Mouse (Mus musculus) forebrain, embryonic 16.5 days (tissue): Measurements from ENCODE around the gene Rbm20. TPM values are rescaled to one million over a fixed set of nuclear protein-coding genes. Genes with fewer than 3 reads are reported as not detected.

ENCODE experiments used
- ATAC-seq: fragments of 200-750 bp; cut with Nextera tagmentation; 2 replicates; pipeline ENCODE4 v1.8.0; 2017; ENCODE audit warnings: mild to moderate bottlenecking, moderate library complexity
- H3K27ac ChIP-seq: fragments of 300-500 bp; sonication (generic); 2 replicates; pipeline ENCODE4 v1.5.1; 2014; ENCODE audit warnings: low read length, control low read depth
- H3K27me3 ChIP-seq: fragments of 300-500 bp; sonication (generic); replicated peaks from 2 replicates; pipeline ENCODE4 v1.6.1; 2014; ENCODE audit warnings: low read length; ENCODE audit not compliant: control insufficient read depth, insufficient read depth
- H3K36me3 ChIP-seq: fragments of 300-500 bp; sonication (generic); 2 replicates; pipeline ENCODE4 v1.6.1; 2014; ENCODE audit not compliant: control insufficient read depth, insufficient read depth
- H3K4me1 ChIP-seq: fragments of 300-500 bp; sonication (generic); replicated peaks from 2 replicates; pipeline ENCODE4 v1.6.1; 2014; ENCODE audit warnings: low read length; ENCODE audit not compliant: control insufficient read depth, insufficient read depth
- H3K4me2 ChIP-seq: fragments of 300-500 bp; sonication (generic); 2 replicates; pipeline ENCODE4 v1.6.1; 2014; ENCODE audit warnings: mild to moderate bottlenecking, low read length, control low read depth
- H3K4me3 ChIP-seq: fragments of 300-500 bp; sonication (generic); replicated peaks from 2 replicates; pipeline ENCODE4 v1.5.1; 2014; ENCODE audit warnings: mild to moderate bottlenecking, low read length, control low read depth
- H3K9ac ChIP-seq: fragments of 300-500 bp; sonication (generic); replicated peaks from 2 replicates; pipeline ENCODE4 v1.6.1; 2014; ENCODE audit warnings: low read depth, low read length, control low read depth
- H3K9me3 ChIP-seq: fragments of 300-500 bp; sonication (generic); 2 replicates; pipeline ENCODE4 v1.6.1; 2016; ENCODE audit warnings: low read length; ENCODE audit not compliant: control insufficient read depth
- WGBS: fragments of 180-500 bp; shearing (Covaris S2); extraction: QIAGEN DNeasy Blood & Tissue Kit; methylation state at CpG from one replicate; pipeline ENCODE4 v1.1.7; 2014; 5-methylcytosine and 5-hydroxymethylcytosine counted together
- polyA plus RNA-seq: library from polyadenylated mRNA; unstranded; fragments of >200 nt; fragmentation: Nextera tagmentation; extraction: Ambion mirVana; gene quantifications from 2 replicates; pipeline ENCODE4 v1.2.1, GENCODE M21; 2015

Gene Rbm20
- polyA plus RNA-seq, 1 experiment from 2014 or later = 3.9 TPM

- Histone ChIP-seq H3K36me3 (no peaks in the 10 kb centered on the region), H3K4me2 (no peak overlapping the region), H3K4me1 (no peaks in the 10 kb centered on the region), H3K27me3 (no peaks in the 10 kb centered on the region), H3K9ac (no peak overlapping the region), H3K27ac (no peak overlapping the region), H3K4me3 (no peak overlapping the region), H3K9me3 (no peaks in the 10 kb centered on the region)
- ATAC-seq = no peak
- 39% methylated on average over 12 of the region's 12 CpGs for WGBS
These were observed 49.2 kb downstream of the Rbm20 start for GRCm38 (mm10) chr19:53726340-53726739.

- H3K4me3 ChIP-seq = no peak overlapping the region
- no peaks in the 10 kb centered on the region for H3K4me1 ChIP-seq
- no peak overlapping the region for H3K4me2 ChIP-seq
- 71% methylated on average over 11 of the region's 11 CpGs for WGBS
- H3K27me3 ChIP-seq = no peaks in the 10 kb centered on the region
- ATAC-seq = no peak
- no peaks in the 10 kb centered on the region for H3K9me3 ChIP-seq
- no peak overlapping the region for H3K27ac ChIP-seq
- no peaks in the 10 kb centered on the region for H3K36me3 ChIP-seq
- H3K9ac ChIP-seq = no peak overlapping the region
These were observed 49.6 kb downstream of the Rbm20 start for GRCm38 (mm10) chr19:53726755-53727154.

DNA sequence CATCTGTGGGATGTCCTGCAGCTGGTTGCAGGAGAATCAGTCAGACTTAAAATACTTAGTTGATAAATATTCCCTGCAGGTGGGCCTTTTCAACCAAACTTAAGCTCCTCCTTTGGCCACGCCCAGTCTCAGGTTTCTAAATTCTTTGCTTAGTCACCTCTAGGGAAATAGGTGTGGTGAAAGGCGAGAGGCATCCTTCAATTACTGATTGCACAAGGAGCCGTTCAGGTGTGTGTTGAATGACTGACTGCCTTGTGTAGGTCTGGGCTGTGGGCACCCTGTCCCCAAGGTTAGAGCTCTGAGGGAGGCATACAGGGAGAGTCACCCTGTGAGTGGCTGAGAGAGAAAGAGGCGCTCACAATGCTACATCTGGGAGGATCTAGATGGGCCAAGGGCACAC, 50.2 kb downstream of the Rbm20 start:
- H3K4me3 ChIP-seq = no peak overlapping the region
- no peak overlapping the region for H3K4me2 ChIP-seq
- no peak overlapping the region for H3K9ac ChIP-seq
- H3K27ac ChIP-seq = no peak overlapping the region
- H3K36me3 ChIP-seq = no peaks in the 10 kb centered on the region
- H3K4me1 ChIP-seq = no peaks in the 10 kb centered on the region
- no peaks in the 10 kb centered on the region for H3K9me3 ChIP-seq
- no peak for ATAC-seq
- no peaks in the 10 kb centered on the region for H3K27me3 ChIP-seq
- WGBS = 70% methylated on average over 4 of the region's 4 CpGs

DNA sequence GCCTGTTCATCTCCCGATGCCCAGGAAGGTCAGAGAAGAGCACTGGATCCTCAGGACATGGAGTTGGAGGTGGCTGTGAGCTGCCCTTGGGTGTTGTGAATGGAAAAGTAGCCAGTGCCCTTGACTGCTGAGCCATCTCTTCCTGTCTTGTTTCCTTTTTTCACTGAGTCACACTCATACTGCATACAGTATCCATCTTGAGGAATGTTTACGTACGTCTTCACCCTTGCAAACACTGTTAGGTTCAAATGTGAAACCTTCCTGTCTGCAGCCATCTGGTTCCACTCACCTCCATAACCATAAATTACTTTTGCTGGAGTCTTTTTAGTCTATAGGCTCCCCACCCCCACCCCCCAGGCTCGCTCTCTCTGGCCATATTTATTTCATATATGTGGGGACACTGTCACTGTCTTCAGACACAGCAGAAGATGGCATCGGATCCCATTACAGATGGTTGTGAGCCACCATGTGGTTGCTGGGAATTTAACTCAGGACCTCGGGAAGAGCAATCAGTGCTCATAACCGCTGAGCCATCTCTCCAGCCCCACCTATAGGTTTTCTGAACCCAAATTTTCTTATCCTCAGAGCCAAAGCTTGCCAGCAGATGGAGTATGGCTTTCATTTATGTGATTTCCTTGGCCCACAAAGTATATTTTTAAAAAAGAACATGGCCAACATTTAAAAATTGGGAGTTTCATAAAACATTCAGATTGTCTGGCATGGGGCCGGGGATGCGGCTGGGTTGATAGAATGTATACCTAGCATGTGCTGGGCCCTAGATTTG, 51.0 kb downstream of the Rbm20 start:
- no peak overlapping the region for H3K4me3 ChIP-seq
- no peak overlapping the region for H3K9ac ChIP-seq
- WGBS = 82% methylated on average over 9 of the region's 9 CpGs
- no peaks in the 10 kb centered on the region for H3K4me1 ChIP-seq
- no peaks in the 10 kb centered on the region for H3K36me3 ChIP-seq
- H3K4me2 ChIP-seq = no peak overlapping the region
- H3K27ac ChIP-seq = no peak overlapping the region
- ATAC-seq = no peak
- H3K27me3 ChIP-seq = no peaks in the 10 kb centered on the region
- no peaks in the 10 kb centered on the region for H3K9me3 ChIP-seq

DNA sequence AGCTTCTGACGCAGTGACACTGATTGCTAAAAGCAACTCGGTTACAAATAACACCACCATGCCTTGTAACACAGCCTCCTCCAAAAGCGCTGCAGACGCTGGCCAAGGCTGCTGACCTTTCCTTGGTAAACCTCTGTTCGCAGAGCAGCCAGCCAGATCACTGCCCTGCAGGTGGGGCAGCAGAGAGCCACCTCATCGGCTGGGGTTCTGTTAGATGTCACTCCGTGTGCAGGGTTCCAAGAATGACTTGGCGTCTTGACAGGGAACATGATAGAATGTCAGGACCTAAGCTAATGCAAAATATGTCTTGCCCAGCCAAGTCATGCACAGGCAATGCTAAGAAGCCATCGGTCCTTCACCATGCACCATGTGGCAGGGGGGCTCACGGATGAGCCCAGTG, 52.8 kb downstream of the Rbm20 start:
- Histone ChIP-seq H3K4me3 (no peak overlapping the region), H3K27ac (no peak overlapping the region), H3K27me3 (no peaks in the 10 kb centered on the region), H3K4me2 (no peak overlapping the region), H3K4me1 (no peaks in the 10 kb centered on the region), H3K9me3 (no peaks in the 10 kb centered on the region), H3K9ac (no peak overlapping the region), H3K36me3 (no peaks in the 10 kb centered on the region)
- ATAC-seq = no peak
- WGBS = 82% methylated on average over 10 of the region's 10 CpGs

DNA sequence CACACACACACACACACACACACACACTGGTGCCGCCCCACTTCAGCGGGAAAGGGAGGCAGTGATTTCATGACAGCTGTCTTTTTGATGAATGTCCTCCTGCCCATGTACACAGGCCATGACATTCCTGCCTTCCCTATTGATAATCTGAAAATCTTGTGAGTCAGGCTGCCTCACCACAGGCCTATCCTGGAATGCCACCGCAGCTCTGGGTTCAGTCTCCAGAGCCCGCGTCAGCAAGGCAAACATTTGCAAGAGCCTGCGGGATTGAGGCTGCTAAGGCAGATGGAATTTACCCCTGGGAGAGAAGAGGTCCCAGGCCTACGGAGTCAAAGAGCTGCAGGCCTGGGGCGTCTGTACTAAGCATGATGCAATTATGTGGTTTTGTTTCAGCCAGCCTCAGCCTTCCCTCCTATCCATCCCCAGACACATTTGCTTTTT, 54.7 kb downstream of the Rbm20 start:
- H3K27ac ChIP-seq = no peak overlapping the region
- WGBS = 68% methylated on average over 8 of the region's 8 CpGs

GRCm38 (mm10) chr19:53734845-53735244, 57.7 kb downstream of the Rbm20 start:
- Histone ChIP-seq H3K27ac (no peak overlapping the region), H3K9ac (no peak overlapping the region), H3K4me2 (no peak overlapping the region), H3K36me3 (no peaks in the 10 kb centered on the region), H3K4me3 (no peak overlapping the region), H3K4me1 (no peaks in the 10 kb centered on the region), H3K27me3 (no peaks in the 10 kb centered on the region), H3K9me3 (no peaks in the 10 kb centered on the region)
- no peak for ATAC-seq
- 56% methylated on average over 5 of the region's 5 CpGs for WGBS

More for the DNA sequence above, 54.7 kb downstream of the Rbm20 start:
- no peaks in the 10 kb centered on the region for H3K9me3 ChIP-seq
- H3K4me2 ChIP-seq = no peak overlapping the region
- no peaks in the 10 kb centered on the region for H3K27me3 ChIP-seq
- ATAC-seq = no peak
- no peak overlapping the region for H3K9ac ChIP-seq
- no peaks in the 10 kb centered on the region for H3K36me3 ChIP-seq
- H3K4me1 ChIP-seq = no peaks in the 10 kb centered on the region
- H3K4me3 ChIP-seq = no peak overlapping the region

GRCm38 (mm10) chr19:53738701-53739131, 61.6 kb downstream of the Rbm20 start:
- Histone ChIP-seq H3K9me3 (no peaks in the 10 kb centered on the region), H3K4me3 (no peak overlapping the region), H3K9ac (no peak overlapping the region), H3K27me3 (no peaks in the 10 kb centered on the region), H3K4me1 (no peaks in the 10 kb centered on the region), H3K36me3 (no peaks in the 10 kb centered on the region), H3K27ac (no peak overlapping the region), H3K4me2 (no peak overlapping the region)
- WGBS = 78% methylated on average over 6 of the region's 6 CpGs
- ATAC-seq = no peak

DNA sequence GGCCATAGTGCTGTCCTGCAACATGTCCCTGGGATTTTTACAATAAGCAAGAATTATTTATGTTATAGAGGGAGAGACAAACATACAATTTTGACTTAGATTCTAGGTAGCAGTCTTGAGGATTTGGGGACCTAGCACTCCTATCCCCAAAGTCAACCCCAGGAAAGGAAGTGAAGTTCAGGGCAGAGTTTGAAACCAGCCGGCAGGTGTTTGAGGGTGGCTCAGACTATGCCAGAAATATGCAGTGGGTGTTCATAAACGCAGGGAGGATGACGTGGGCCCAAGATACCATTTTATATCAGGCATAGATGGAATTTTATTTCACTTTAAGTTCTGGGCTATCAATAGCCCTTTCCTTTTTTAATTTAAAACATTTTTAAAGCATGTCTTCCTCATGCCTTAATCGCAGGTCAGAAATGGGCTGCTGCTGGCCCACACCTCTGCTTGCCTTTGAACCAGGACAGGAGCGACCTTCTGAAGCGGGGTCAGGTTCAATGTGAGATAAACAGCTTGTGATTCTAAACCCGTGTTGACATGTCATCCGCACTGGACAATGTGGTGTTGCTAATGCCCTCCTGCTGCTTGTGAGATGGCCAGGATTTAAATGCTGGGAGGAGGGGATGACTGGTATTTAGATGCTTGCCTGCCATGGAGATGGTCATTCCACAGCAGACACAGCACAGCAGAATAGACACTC, 62.6 kb downstream of the Rbm20 start:
- no peaks in the 10 kb centered on the region for H3K27me3 ChIP-seq
- H3K9me3 ChIP-seq = no peaks in the 10 kb centered on the region
- ATAC-seq = no peak
- no peak overlapping the region for H3K27ac ChIP-seq
- H3K36me3 ChIP-seq = no peaks in the 10 kb centered on the region
- no peak overlapping the region for H3K9ac ChIP-seq
- WGBS = 87% methylated on average over 8 of the region's 8 CpGs
- no peaks in the 10 kb centered on the region for H3K4me1 ChIP-seq
- H3K4me3 ChIP-seq = no peak overlapping the region
- no peak overlapping the region for H3K4me2 ChIP-seq
